Mouse (Mus musculus): ENCODE data around the gene Hist1h4a. TPM values are rescaled to one million over a fixed set of nuclear protein-coding genes. Genes with fewer than 3 reads are reported as not detected.
"Not testable (repeated sequence)": the region's sequence is repeated elsewhere in the genome, so short reads cannot be mapped to it uniquely, and the experiment has no call there.

Hist1h4a gene
- total and polyA plus RNA-seq, 3 experiments: 9.8 to 3,025 TPM; not detected in 1

GRCm38 (mm10) chr13:23761871-23762821 is 1.1 kb upstream of the Hist1h4a start, which contains the start of gene Hist1h3a:
TSS of gene Hist1h3a (minus strand) at chr13:23762386.
- not testable (repeated sequence) for H3K79me2 ChIP-seq (ENCODE audit: control insufficient read depth, insufficient read depth, low read length, poor library complexity); H3K27me3 ChIP-seq (ENCODE audit: control insufficient read depth in 1 of 2, insufficient read depth in 2 of 2, low read length in 2 of 2); H3K9me3 ChIP-seq (replicated peaks; ENCODE audit: insufficient read depth, low read length)
- peak within 1 kb of the TSS; percentile 4 to 33 for H3K4me3 ChIP-seq (ENCODE audit: control insufficient read depth in 1 of 2, insufficient read depth in 1 of 2, low read depth in 2 of 2, low read length in 2 of 2)
- peaks cover 0 to 13% of the 10 kb centered on the region in 2 experiments; a peak in 1 of 4 replicates for H3K4me1 ChIP-seq (ENCODE audit: control insufficient read depth in 1 of 2, insufficient read depth in 2 of 2, low read length in 2 of 2)
- DNase-seq (ENCODE audit: low read depth, low spot score): peak; percentile 95
- TF ChIP-seq POLR2AphosphoS5 (IDR thresholded peaks at IDR 0.05; ENCODE audit: borderline replicate concordance, low read depth, low read length) (peak; percentile 96; the same call in 1 of the 2 replicates), TBP (IDR thresholded peaks at IDR 0.05; ENCODE audit: low read depth, low read length) (peak; percentile 99), UBTF (IDR thresholded peaks at IDR 0.05; ENCODE audit: borderline replicate concordance, insufficient read depth, low read depth, low read length) (0 out of 2 replicates have a peak, but pooled peaks have one; percentile 48), POLR2A (IDR thresholded peaks at IDR 0.05; ENCODE audit: control insufficient read depth in 1 of 2, insufficient read depth in 1 of 2, low read depth in 1 of 2, low read length in 2 of 2, poor library complexity in 1 of 2) (peak; percentile 98), TAL1 (IDR thresholded peaks at IDR 0.05; ENCODE audit: low read length) (peak; percentile 57)
- peaks cover 0 to 36% of the 10 kb centered on the region in 2 experiments; a peak in 2 of 4 replicates for H3K36me3 ChIP-seq (ENCODE audit: control insufficient read depth in 1 of 2, insufficient read depth in 2 of 2, low read length in 2 of 2)
- peak within 1 kb of the TSS; percentile 98 for H3K27ac ChIP-seq (ENCODE audit: control insufficient read depth, low read depth, low read length)
- H3K9ac ChIP-seq (ENCODE audit: control insufficient read depth, low read depth, low read length, poor library complexity, severe bottlenecking): peak within 1 kb of the TSS; percentile 72

- DNase-seq (ENCODE audit: low read depth, low spot score): peak; percentile 90
- H3K4me3 ChIP-seq (ENCODE audit: control insufficient read depth in 1 of 2, insufficient read depth in 1 of 2, low read depth in 2 of 2, low read length in 2 of 2): peak overlapping the region; percentile 1 to 27; a peak in 3 of 4 replicates
- TF ChIP-seq TBP (IDR thresholded peaks at IDR 0.05; ENCODE audit: low read depth, low read length) (0 out of 2 replicates have a peak, but pooled peaks have one; percentile 11), MAFK (IDR thresholded peaks at IDR 0.05; ENCODE audit: borderline replicate concordance, low read depth, low read length) (no peak), CTCF (IDR thresholded peaks at IDR 0.05 in 2 of 3, conservative IDR thresholded peaks at IDR 0.05 in 1 of 3; ENCODE audit: control insufficient read depth in 1 of 3, insufficient read depth in 1 of 3, low read depth in 2 of 3, low read length in 3 of 3, poor library complexity in 1 of 3, severe bottlenecking in 1 of 3) (peak in 1 of 3 experiments; percentile 6; a peak in 1 of 6 replicates), POLR2A (IDR thresholded peaks at IDR 0.05; ENCODE audit: control insufficient read depth in 1 of 2, insufficient read depth in 1 of 2, low read depth in 1 of 2, low read length in 2 of 2, poor library complexity in 1 of 2) (peak; percentile 82 to 92; a peak in 3 of 4 replicates), POLR2AphosphoS5 (IDR thresholded peaks at IDR 0.05; ENCODE audit: borderline replicate concordance, low read depth, low read length) (peak; percentile 94; the same call in 1 of the 2 replicates)
- H3K27me3 ChIP-seq (ENCODE audit: control insufficient read depth in 1 of 2, insufficient read depth in 2 of 2, low read length in 2 of 2): no peaks in the 10 kb centered on the region
- H3K9me3 ChIP-seq (replicated peaks; ENCODE audit: insufficient read depth, low read length): no peaks in the 10 kb centered on the region
- H3K4me1 ChIP-seq (ENCODE audit: control insufficient read depth in 1 of 2, insufficient read depth in 2 of 2, low read length in 2 of 2): peaks cover 0 to 16% of the 10 kb centered on the region in 2 experiments; a peak in 2 of 4 replicates
- no peaks in the 10 kb centered on the region; the same call in 1 of the 2 replicates for H3K79me2 ChIP-seq (ENCODE audit: control insufficient read depth, insufficient read depth, low read length, poor library complexity)
- H3K36me3 ChIP-seq (ENCODE audit: control insufficient read depth in 1 of 2, insufficient read depth in 2 of 2, low read length in 2 of 2): peaks cover 0 to 42% of the 10 kb centered on the region in 2 experiments; a peak in 2 of 4 replicates
- H3K9ac ChIP-seq (ENCODE audit: control insufficient read depth, low read depth, low read length, poor library complexity, severe bottlenecking): peak overlapping the region; percentile 81
- H3K27ac ChIP-seq (ENCODE audit: control insufficient read depth, low read depth, low read length): peak overlapping the region; percentile 97
Observed at GRCm38 (mm10) chr13:23760240-23760971, 624 bp downstream of the Hist1h4a start.

GRCm38 (mm10) chr13:23759916-23760239 is 1.2 kb downstream of the Hist1h4a start:
- H3K27ac ChIP-seq (ENCODE audit: control insufficient read depth, low read depth, low read length): peak overlapping the region; percentile 97
- TF ChIP-seq GABPA (IDR thresholded peaks at IDR 0.05; ENCODE audit: low read depth, low read length) (no peak), SMC3 (IDR thresholded peaks at IDR 0.05; ENCODE audit: low read depth, low read length) (no peak), CHD2 (IDR thresholded peaks at IDR 0.05; ENCODE audit: low read length) (no peak), MAZ (IDR thresholded peaks at IDR 0.05; ENCODE audit: low read depth, low read length) (no peak), EP300 (IDR thresholded peaks at IDR 0.05; ENCODE audit: low read depth in 1 of 2, low read length in 2 of 2) (no peak), ELF1 (IDR thresholded peaks at IDR 0.05; ENCODE audit: low read depth, low read length) (no peak), CTCF (IDR thresholded peaks at IDR 0.05 in 2 of 3, conservative IDR thresholded peaks at IDR 0.05 in 1 of 3; ENCODE audit: control insufficient read depth in 1 of 3, insufficient read depth in 1 of 3, low read depth in 2 of 3, low read length in 3 of 3, poor library complexity in 1 of 3, severe bottlenecking in 1 of 3) (0 out of 6 replicates have a peak, but pooled peaks of 1 of the 3 experiments have one; percentile 31), MAFK (IDR thresholded peaks at IDR 0.05; ENCODE audit: borderline replicate concordance, low read depth, low read length) (no peak)
- H3K36me3 ChIP-seq (ENCODE audit: control insufficient read depth in 1 of 2, insufficient read depth in 2 of 2, low read length in 2 of 2): peaks cover 0 to 47% of the 10 kb centered on the region in 2 experiments; a peak in 2 of 4 replicates
- H3K27me3 ChIP-seq (ENCODE audit: control insufficient read depth in 1 of 2, insufficient read depth in 2 of 2, low read length in 2 of 2): no peaks in the 10 kb centered on the region
- no peak for DNase-seq (ENCODE audit: low read depth, low spot score)
- peak overlapping the region in 1 of 2 experiments; percentile 27; a peak in 2 of 4 replicates for H3K4me3 ChIP-seq (ENCODE audit: control insufficient read depth in 1 of 2, insufficient read depth in 1 of 2, low read depth in 2 of 2, low read length in 2 of 2)
- H3K79me2 ChIP-seq (ENCODE audit: control insufficient read depth, insufficient read depth, low read length, poor library complexity): no peaks in the 10 kb centered on the region; the same call in 1 of the 2 replicates
- peaks cover 0 to 19% of the 10 kb centered on the region in 2 experiments; a peak in 2 of 4 replicates for H3K4me1 ChIP-seq (ENCODE audit: control insufficient read depth in 1 of 2, insufficient read depth in 2 of 2, low read length in 2 of 2)
- H3K9ac ChIP-seq (ENCODE audit: control insufficient read depth, low read depth, low read length, poor library complexity, severe bottlenecking): peak overlapping the region; percentile 81
- no peaks in the 10 kb centered on the region for H3K9me3 ChIP-seq (replicated peaks; ENCODE audit: insufficient read depth, low read length)

Measured in MEL (cell line).